Mouse (Mus musculus): ENCODE data around the gene Sap30bp. TPM values are rescaled to one million over a fixed set of nuclear protein-coding genes. Genes with fewer than 3 reads are reported as not detected.

Gene Sap30bp
- polyA plus RNA-seq, 1 experiment from 2014 or later: 48.4 TPM

Other genes starting within 250 kb of the Sap30bp start
- gene Grb2, start 224.7 kb upstream of the Sap30bp start, polyA plus RNA-seq (2014; fragmentation: Nextera tagmentation; extraction: Ambion mirVana): 113 and 135 TPM in 2 replicates
- gene Tmem94, start 167.8 kb upstream of the Sap30bp start, polyA plus RNA-seq (2014; fragmentation: Nextera tagmentation; extraction: Ambion mirVana): 15.2 and 20.9 TPM in 2 replicates
- gene Caskin2, start 119.6 kb upstream of the Sap30bp start, polyA plus RNA-seq (2014; fragmentation: Nextera tagmentation; extraction: Ambion mirVana): 8.4 and 9.8 TPM in 2 replicates
- 17.2 and 20.5 TPM in 2 replicates for gene Tsen54, start 118.6 kb upstream of the Sap30bp start, polyA plus RNA-seq (2014; fragmentation: Nextera tagmentation; extraction: Ambion mirVana)
- 0.55 and 0.63 TPM in 2 replicates for gene Llgl2, start 109.2 kb upstream of the Sap30bp start, polyA plus RNA-seq (2014; fragmentation: Nextera tagmentation; extraction: Ambion mirVana)
- 0.15 TPM in 1 of 2 replicates, not detected in the other for gene Myo15b, start 74.9 kb upstream of the Sap30bp start, polyA plus RNA-seq (2014; fragmentation: Nextera tagmentation; extraction: Ambion mirVana)
- gene Smim5, start 33.3 kb upstream of the Sap30bp start, polyA plus RNA-seq (2014; fragmentation: Nextera tagmentation; extraction: Ambion mirVana): 0.46 and 1.1 TPM in 2 replicates
- gene Smim6, start 21.3 kb upstream of the Sap30bp start, polyA plus RNA-seq (2014; fragmentation: Nextera tagmentation; extraction: Ambion mirVana): 0.22 and 0.31 TPM in 2 replicates
- 18.0 and 18.4 TPM in 2 replicates for gene Recql5, start 195 bp downstream of the Sap30bp start, polyA plus RNA-seq (2014; fragmentation: Nextera tagmentation; extraction: Ambion mirVana)
- 0.43 and 0.68 TPM in 2 replicates for gene Itgb4, start 41.4 kb downstream of the Sap30bp start, polyA plus RNA-seq (2014; fragmentation: Nextera tagmentation; extraction: Ambion mirVana)
- 32.5 and 39.3 TPM in 2 replicates for gene Galk1, start 79.4 kb downstream of the Sap30bp start, polyA plus RNA-seq (2014; fragmentation: Nextera tagmentation; extraction: Ambion mirVana)
- gene H3f3b, start 94.7 kb downstream of the Sap30bp start, polyA plus RNA-seq (2014; fragmentation: Nextera tagmentation; extraction: Ambion mirVana): 2,683 and 2,948 TPM in 2 replicates
- 26.5 and 33.0 TPM in 2 replicates for gene Unk, start 97.0 kb downstream of the Sap30bp start, polyA plus RNA-seq (2014; fragmentation: Nextera tagmentation; extraction: Ambion mirVana)
- 1.1 and 1.5 TPM in 2 replicates for gene Unc13d, start 144.7 kb downstream of the Sap30bp start, polyA plus RNA-seq (2014; fragmentation: Nextera tagmentation; extraction: Ambion mirVana)
- 152 and 160 TPM in 2 replicates for gene Wbp2, start 153.7 kb downstream of the Sap30bp start, polyA plus RNA-seq (2014; fragmentation: Nextera tagmentation; extraction: Ambion mirVana)
- 5.2 and 5.3 TPM in 2 replicates for gene Trim47, start 193.9 kb downstream of the Sap30bp start, polyA plus RNA-seq (2014; fragmentation: Nextera tagmentation; extraction: Ambion mirVana)
- 1.6 and 2.0 TPM in 2 replicates for gene Trim65, start 197.8 kb downstream of the Sap30bp start, polyA plus RNA-seq (2014; fragmentation: Nextera tagmentation; extraction: Ambion mirVana)
- 72.5 and 81.4 TPM in 2 replicates for gene Mrpl38, start 205.6 kb downstream of the Sap30bp start, polyA plus RNA-seq (2014; fragmentation: Nextera tagmentation; extraction: Ambion mirVana)
- gene Fbf1, start 234.9 kb downstream of the Sap30bp start, polyA plus RNA-seq (2014; fragmentation: Nextera tagmentation; extraction: Ambion mirVana): 44.2 and 58.9 TPM in 2 replicates

Measured in midbrain, embryonic 14.5 days (tissue).